Mouse (Mus musculus): ENCODE results near the gene Abca5.

The Abca5 gene

GRCm38 (mm10) chr11:110303411-110303810, 34.1 kb downstream of the Abca5 start:
- DNase-seq (ENCODE audit: low spot score in 2 of 2), result no peak

GRCm38 (mm10) chr11:110297917-110298533, 39.5 kb downstream of the Abca5 start:
- no peak for DNase-seq (ENCODE audit: low spot score in 2 of 2)

GRCm38 (mm10) chr11:110290586-110290985, 46.9 kb downstream of the Abca5 start:
- DNase-seq (ENCODE audit: low spot score in 2 of 2), result no peak

GRCm38 (mm10) chr11:110288423-110288822, 49.1 kb downstream of the Abca5 start:
- DNase-seq (ENCODE audit: low spot score in 2 of 2), result no peak

GRCm38 (mm10) chr11:110287694-110288093, 49.8 kb downstream of the Abca5 start:
- DNase-seq (ENCODE audit: low spot score in 2 of 2), result no peak

- DNase-seq (ENCODE audit: low spot score in 2 of 2), result no peak
These were observed 51.2 kb downstream of the Abca5 start for GRCm38 (mm10) chr11:110286331-110286730.

GRCm38 (mm10) chr11:110284849-110285248, 52.7 kb downstream of the Abca5 start:
- no peak for DNase-seq (ENCODE audit: low spot score in 2 of 2)

GRCm38 (mm10) chr11:110284185-110284787, 53.2 kb downstream of the Abca5 start:
- no peak for DNase-seq (ENCODE audit: low spot score in 2 of 2)

- no peak for DNase-seq (ENCODE audit: low spot score in 2 of 2)
These were observed 62.7 kb downstream of the Abca5 start for GRCm38 (mm10) chr11:110274794-110275193.

- peak in 1 of 2 experiments; percentile 68 for DNase-seq (ENCODE audit: low spot score in 2 of 2)
These were observed 65.8 kb downstream of the Abca5 start for GRCm38 (mm10) chr11:110271745-110272144.

- DNase-seq (ENCODE audit: low spot score in 2 of 2), result peak in 1 of 2 experiments; percentile 82
These were observed 69.2 kb downstream of the Abca5 start for GRCm38 (mm10) chr11:110268244-110268844.

- DNase-seq (ENCODE audit: low spot score in 2 of 2), result no peak
These were observed 70.3 kb downstream of the Abca5 start for GRCm38 (mm10) chr11:110267232-110267631.

GRCm38 (mm10) chr11:110266757-110267156, 70.8 kb downstream of the Abca5 start:
- no peak for DNase-seq (ENCODE audit: low spot score in 2 of 2)

GRCm38 (mm10) chr11:110261867-110262266, 75.6 kb downstream of the Abca5 start:
- no peak for DNase-seq (ENCODE audit: low spot score in 2 of 2)

GRCm38 (mm10) chr11:110257911-110258310, 79.6 kb downstream of the Abca5 start:
- no peak for DNase-seq (ENCODE audit: low spot score in 2 of 2)

GRCm38 (mm10) chr11:110257061-110257460, 80.5 kb downstream of the Abca5 start:
- no peak for DNase-seq (ENCODE audit: low spot score in 2 of 2)

GRCm38 (mm10) chr11:110252256-110252655, 85.3 kb downstream of the Abca5 start:
- DNase-seq (ENCODE audit: low spot score in 2 of 2), result no peak

GRCm38 (mm10) chr11:110251534-110251933, 86.0 kb downstream of the Abca5 start, which contains the start of gene Abca6:
TSS of gene Abca6 (minus strand) at chr11:110251776.
- no peak for DNase-seq (ENCODE audit: low spot score in 2 of 2)

GRCm38 (mm10) chr11:110244730-110245129, 92.8 kb downstream of the Abca5 start:
- DNase-seq (ENCODE audit: low spot score in 2 of 2), result no peak

GRCm38 (mm10) chr11:110237466-110237865, 100.0 kb downstream of the Abca5 start:
- DNase-seq (ENCODE audit: low spot score in 2 of 2), result no peak

GRCm38 (mm10) chr11:110232975-110233374, 104.5 kb downstream of the Abca5 start:
- DNase-seq (ENCODE audit: low spot score in 2 of 2), result no peak
